In genomic region chr1:151289061-151289460, GRCm38 (mm10) we compare ENCODE assay signal across 14 mouse cellular contexts.
"Had no signal": no experiment of that assay in that cellular context is flagged by ENCODE, and none has a peak within 500 bp of the region (broad histone marks: within the 10 kb centered on the region; RNA-seq: fewer than 3 reads in every experiment).

No protein-coding gene starts in this region.

- H3K36me3 ChIP-seq: midbrain, embryonic 10.5 days; midbrain, embryonic 12.5 days; midbrain, embryonic 15.5 days; neural tube, embryonic 12.5 days had no signal

- DNase-seq: lung, adult 18-20 months; lung, embryonic 14.5 days; lung, postnatal 10 days; lung, postnatal 4 days; right cerebral cortex, postnatal 14 days; spleen, adult 18-20 months; thymus, adult 2 months; thymus, postnatal 25 days; thymus, postnatal 4 days had no signal

- ATAC-seq: midbrain, embryonic 15.5 days had no signal

- H3K9ac ChIP-seq: liver, embryonic 14.5 days; lung, embryonic 14.5 days; midbrain, embryonic 12.5 days; midbrain, embryonic 15.5 days; neural tube, embryonic 12.5 days had no signal

- H3K4me1 ChIP-seq: midbrain, embryonic 10.5 days; midbrain, embryonic 12.5 days; midbrain, embryonic 15.5 days; neural tube, embryonic 12.5 days had no signal

- H3K27me3 ChIP-seq: midbrain, embryonic 12.5 days; midbrain, embryonic 15.5 days; neural tube, embryonic 12.5 days had no signal

- H3K9me3 ChIP-seq: midbrain, embryonic 10.5 days; midbrain, embryonic 12.5 days; midbrain, embryonic 15.5 days; neural tube, embryonic 12.5 days had no signal

- H3K4me2 ChIP-seq: lung, embryonic 14.5 days; midbrain, embryonic 12.5 days; midbrain, embryonic 15.5 days; neural tube, embryonic 12.5 days had no signal

- H3K4me3 ChIP-seq: midbrain, embryonic 10.5 days; midbrain, embryonic 12.5 days; midbrain, embryonic 15.5 days; neural tube, embryonic 12.5 days had no signal

- H3K27ac ChIP-seq: liver, embryonic 14.5 days; midbrain, embryonic 10.5 days; midbrain, embryonic 12.5 days; midbrain, embryonic 15.5 days; neural tube, embryonic 12.5 days had no signal
